Comparison of ENCODE assay signal across 9 mouse cellular contexts in the genomic region with DNA sequence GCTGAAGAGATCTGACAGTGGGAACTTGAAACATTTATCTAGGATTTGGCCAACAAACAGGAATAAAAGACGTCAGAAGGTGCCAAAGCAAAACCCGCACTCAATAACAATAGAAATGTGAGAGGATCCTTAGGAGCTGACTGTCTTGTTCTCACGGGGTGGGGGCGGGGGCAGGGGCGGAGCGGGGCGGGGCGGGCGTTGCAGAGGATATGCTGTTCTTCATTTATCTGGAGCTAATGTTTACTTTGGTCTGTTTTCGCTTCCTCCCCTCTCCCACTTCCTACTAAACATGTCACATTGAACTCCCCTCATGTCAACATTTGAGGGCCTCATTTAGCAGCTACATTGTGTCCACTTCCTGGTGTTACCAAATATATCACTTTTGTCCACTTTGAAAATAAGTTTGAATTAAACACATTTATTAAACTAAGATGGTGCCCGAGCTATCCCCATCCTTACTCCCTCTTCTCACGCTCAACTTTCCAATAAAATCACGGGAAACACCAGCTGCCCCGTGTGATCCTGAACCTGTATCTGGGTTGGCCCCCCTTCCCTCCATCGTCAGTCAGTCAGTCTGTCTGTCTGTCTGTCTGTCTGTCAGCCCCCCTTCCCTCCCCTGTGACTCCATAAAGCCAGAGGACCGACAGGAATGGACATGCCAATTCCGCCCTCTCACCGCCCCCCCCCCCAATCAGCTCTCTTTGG. TPM values are rescaled to one million over a fixed set of nuclear protein-coding genes. Genes with fewer than 3 reads are reported as not detected.
DNase-seq lines count a peak whose midpoint lies in the region; ATAC-seq and TF ChIP-seq lines count a peak whose summit lies in the region.
"Had no signal": no experiment of that assay in that cellular context is flagged by ENCODE, and none has a peak within 500 bp of the region (broad histone marks: within the 10 kb centered on the region; RNA-seq: fewer than 3 reads in every experiment).

No protein-coding gene starts in this region.

- intact Hi-C loops in heart, adult 2 months (cut with DNase I): loop anchor here (2.0 to 5.0 kb wide), 2 partner anchors 22 to 246 kb away; no protein-coding TSS in a partner anchor
- intact Hi-C loops in heart, postnatal 10 days (cut with DNase I): no loop called here
- intact Hi-C loops in left cerebral cortex, postnatal 4 days (cut with DNase I): no loop called here

- H3K79me2 ChIP-seq in heart, adult 2 months (replicated peaks; ENCODE audit: control insufficient read depth, insufficient read depth, low read length): no peaks in the 10 kb centered on the region

- H3K4me3 ChIP-seq in heart, adult 2 months: no peak overlapping the region
- peak overlapping the region; percentile 3; the same call in 1 of the 2 replicates for H3K4me3 ChIP-seq in heart, embryonic 11.5 days (ENCODE audit: low read depth, low read length)
- H3K4me3 ChIP-seq: myocyte had no signal

- TF ChIP-seq POLR2A in heart, adult 2 months (IDR thresholded peaks at IDR 0.05; ENCODE audit: insufficient read depth, low read depth, low read length): peak; percentile 54

- no peak for TF ChIP-seq CTCF in heart, adult 2 months (IDR thresholded peaks at IDR 0.05)

- peak overlapping the region; percentile 82 for H3K27ac ChIP-seq in heart, adult 2 months
- H3K27ac ChIP-seq in heart, embryonic 11.5 days (ENCODE audit: low read depth, low read length): peak overlapping the region; percentile 15; the same call in 1 of the 2 replicates

- WGBS in heart, adult 2 months: 35% methylated on average over 18 of the region's 18 CpGs
- WGBS in heart, embryonic 11.5 days (ENCODE audit: insufficient replicate concordance): 35% methylated on average over 18 of the region's 18 CpGs

- no peak overlapping the region for H3K9ac ChIP-seq in heart, adult 2 months (ENCODE audit: low read depth, low read length)
- no peak overlapping the region; the same call in 1 of the 2 replicates for H3K9ac ChIP-seq in heart, embryonic 11.5 days (ENCODE audit: low read depth, low read length)

- peaks cover 7% of the 10 kb centered on the region for H3K4me1 ChIP-seq in heart, adult 2 months (ENCODE audit: control insufficient read depth, insufficient read depth, low read length)
- H3K4me1 ChIP-seq in heart, embryonic 11.5 days (ENCODE audit: control insufficient read depth, insufficient read depth, low read length): peaks cover 7% of the 10 kb centered on the region

- H3K36me3 ChIP-seq in heart, adult 2 months (ENCODE audit: control insufficient read depth, insufficient read depth, low read length): peaks cover 7% of the 10 kb centered on the region; the same call in 1 of the 2 replicates
- H3K36me3 ChIP-seq in heart, embryonic 11.5 days (ENCODE audit: control insufficient read depth, insufficient read depth, low read length): no peaks in the 10 kb centered on the region

- TF ChIP-seq EP300 in heart, adult 2 months (IDR thresholded peaks at IDR 0.05; ENCODE audit: insufficient read depth, low read depth, low read length): no peak

- 0 out of 2 replicates have a peak, but pooled peaks have one; percentile 62 for ATAC-seq in heart, embryonic 11.5 days (replicated peaks; ENCODE audit: insufficient number of reproducible peaks, low FRiP score, low TSS enrichment)
- peak; percentile 80 for ATAC-seq in megakaryocyte-erythroid progenitor cell, adult 5-6 weeks (replicated peaks; ENCODE audit: low FRiP score, low TSS enrichment, poor library complexity, severe bottlenecking)
- ATAC-seq in activated CD4-positive, CD25-positive, alpha-beta regulatory T cell, adult 4 months: no peak

- peak overlapping the region; percentile 50 for H3K4me2 ChIP-seq in heart, embryonic 11.5 days

- peak in 1 of 2 experiments; percentile 24 for DNase-seq in heart, adult 2 months
- DNase-seq in heart, postnatal 10 days: no peak
- DNase-seq in kidney, postnatal 25 days: peak; percentile 39 to 49
- no peak for DNase-seq in left cerebral cortex, postnatal 4 days
- no peak for DNase-seq in frontal cortex, postnatal 10 days (ENCODE audit: low spot score in 2 of 2)

- H3K9me3 ChIP-seq in heart, embryonic 11.5 days (replicated peaks; ENCODE audit: control insufficient read depth, low read length): no peaks in the 10 kb centered on the region

- no peaks in the 10 kb centered on the region for H3K27me3 ChIP-seq in heart, adult 2 months (ENCODE audit: control insufficient read depth, insufficient read depth, low read length)
- H3K27me3 ChIP-seq in heart, embryonic 11.5 days (ENCODE audit: control insufficient read depth, insufficient read depth, low read length): no peaks in the 10 kb centered on the region

RNA-seq across cellular contexts. Expression of a gene that starts 47.9 kb away (rescaled TPM):
- total RNA-seq in heart, adult 2 months (2021): 10 to 100 TPM; 11.9 to 13.7 TPM
- polyA plus RNA-seq in heart, adult 2 months (2012; rRNA removed): 23.5 and 24.5 TPM in 2 replicates
- 10 to 100 TPM; 39.5 to 43.6 TPM for total RNA-seq in heart, postnatal 10 days (2021)
- 18.0 and 24.8 TPM in 2 replicates for polyA plus RNA-seq in heart, embryonic 11.5 days (2014; fragmentation: Nextera tagmentation; extraction: Ambion mirVana)
- 0.02 TPM in 1 of 2 replicates, not detected in the other for total RNA-seq in megakaryocyte-erythroid progenitor cell, adult 5-6 weeks (2014; fragmentation: Nextera tagmentation)
- not detected in 2 replicates for total RNA-seq in megakaryocyte-erythroid progenitor cell, adult 5-6 weeks (2017)
- total RNA-seq in left cerebral cortex, postnatal 4 days (2021): 1 to 10 TPM; 4.1 to 4.4 TPM
- polyA plus RNA-seq in activated CD4-positive, CD25-positive, alpha-beta regulatory T cell, adult 4 months (2017; shearing (Covaris generic)): not detected

Comparison
In these comparisons a context has a peak if more than half of its experiments do, and no peak if none do; other contexts are left out.
1. DNase-seq: peak in kidney, postnatal 25 days (2 of 2); none in heart, postnatal 10 days (0 of 2), left cerebral cortex, postnatal 4 days (single experiment) and frontal cortex, postnatal 10 days (0 of 2).
2. RNA of a gene that starts 47.9 kb away (total RNA-seq): 39.5 to 43.6 TPM in heart, postnatal 10 days, 11.9 to 13.7 TPM in heart, adult 2 months and 4.1 to 4.4 TPM in left cerebral cortex, postnatal 4 days; 0.02 TPM in megakaryocyte-erythroid progenitor cell, adult 5-6 weeks; every median in the first group is over 4 times any median in the second.